Mouse (Mus musculus) frontal cortex, postnatal 10 days (tissue): Measurements from ENCODE around the gene Atp5s.

Experiments used
- DNase-seq, 2 experiments: peaks; one replicate each; pipeline ENCODE4 v3.0.0; 2022; ENCODE audit warnings: low spot score in 2 of 2, mixed read lengths in 1 of 2

The Atp5s gene

GRCm38 (mm10) chr12:69724711-69725460, at the start of gene Atp5s, which contains the start of gene L2hgdh:
Atp5s (plus strand) TSS chr12:69724950.
L2hgdh (minus strand) TSS chr12:69724873.
- DNase-seq = peak; percentile 89 to 94

DNA sequence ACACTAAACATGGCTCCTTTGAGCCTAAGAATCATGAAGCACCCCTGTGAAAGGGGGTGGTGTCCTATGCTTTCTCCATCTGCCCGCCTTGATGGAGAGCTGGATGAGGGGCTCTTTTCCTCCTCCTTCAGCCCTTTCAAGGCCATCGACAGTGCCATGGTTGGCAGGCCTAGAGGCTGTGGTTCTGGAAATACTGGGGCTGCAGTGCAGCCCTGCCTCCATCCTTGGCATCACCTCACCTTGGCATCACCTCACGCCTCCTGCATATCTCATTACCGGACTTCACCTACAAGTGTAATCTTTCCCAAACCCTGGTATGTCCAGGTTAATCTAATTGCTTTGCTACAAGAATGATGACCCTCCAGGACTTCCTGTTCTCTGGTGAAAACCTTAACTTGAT, 48.6 kb upstream of the Atp5s start:
- no peak for DNase-seq

GRCm38 (mm10) chr12:69680635-69681565, 43.9 kb upstream of the Atp5s start:
- DNase-seq = peak in 1 of 2 experiments; percentile 26

DNA sequence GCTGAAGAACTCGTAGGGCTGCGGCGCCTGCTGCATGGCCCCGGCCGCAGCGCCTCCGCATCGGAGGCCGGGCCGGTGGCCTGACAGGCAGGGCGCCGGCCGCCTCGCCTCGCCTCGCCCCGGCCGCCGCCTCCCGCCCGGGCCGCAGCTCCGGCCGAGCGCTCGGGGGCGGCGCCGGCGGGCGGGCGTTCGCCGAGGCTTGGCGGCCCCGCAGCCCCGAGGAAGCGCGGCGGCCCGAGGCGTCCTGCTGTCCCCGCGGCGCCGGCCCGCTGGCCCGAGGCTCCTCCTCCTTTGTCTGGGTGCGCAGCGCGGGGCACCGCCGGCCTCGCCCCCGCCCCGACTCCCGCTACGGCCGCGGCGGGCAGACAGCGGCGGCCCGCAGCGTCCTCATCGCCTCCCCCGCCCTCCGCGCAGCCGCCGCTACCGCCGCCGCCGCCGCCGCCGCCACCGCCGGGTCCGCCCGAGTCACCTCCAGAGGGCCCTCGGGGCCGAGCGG, 43.1 kb upstream of the Atp5s start, which contains the start of gene Sos2:
Sos2 (minus strand) TSS at position 287 of the 496 bp plus-strand sequence.
- peak; percentile 23 to 45 for DNase-seq

GRCm38 (mm10) chr12:69682065-69682787, 42.5 kb upstream of the Atp5s start:
- DNase-seq = peak; percentile 73 to 76

GRCm38 (mm10) chr12:69682788-69683419, 41.8 kb upstream of the Atp5s start:
- DNase-seq = no peak

GRCm38 (mm10) chr12:69683537-69683936, 41.2 kb upstream of the Atp5s start:
- peak; percentile 40 to 46 for DNase-seq

DNA sequence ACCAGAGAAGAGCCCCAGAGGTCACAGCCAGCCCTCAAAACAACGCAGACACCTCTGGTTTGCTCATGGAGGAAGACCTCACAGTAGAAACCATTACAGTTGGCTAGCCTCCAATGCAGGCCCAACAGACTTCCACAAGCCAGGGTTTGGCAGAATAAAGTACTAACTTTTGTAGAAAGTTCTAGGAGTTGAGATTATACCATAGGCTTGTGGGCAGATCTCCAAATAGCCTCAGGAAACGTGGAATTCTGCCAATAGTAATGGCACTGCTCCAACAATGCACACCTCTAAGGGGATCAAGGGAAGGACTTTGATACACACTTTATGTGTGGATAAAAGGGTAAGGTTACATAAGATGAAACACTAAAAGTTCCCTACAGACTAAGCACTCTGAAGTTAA, 36.4 kb upstream of the Atp5s start:
- no peak for DNase-seq

DNA sequence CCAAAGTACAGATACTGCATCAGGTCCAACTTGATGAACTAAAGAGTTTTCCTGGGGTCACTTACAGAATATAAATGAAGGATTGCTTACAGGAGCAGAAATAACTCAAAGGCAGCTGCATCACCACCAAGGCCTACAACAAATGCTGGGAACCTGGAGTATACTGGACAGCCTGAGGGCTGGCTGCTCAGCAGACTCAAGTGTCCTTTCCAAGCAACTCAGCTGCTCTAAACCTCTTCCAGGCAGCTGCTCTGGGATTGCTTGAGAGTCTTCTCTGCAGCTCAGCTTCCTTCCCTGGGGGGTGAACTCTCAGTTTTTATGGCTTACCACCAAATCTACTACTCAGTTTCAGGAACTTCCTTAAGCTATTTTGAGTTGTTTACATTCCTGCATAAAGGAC, 35.7 kb upstream of the Atp5s start:
- no peak for DNase-seq

- no peak for DNase-seq
These were observed 34.0 kb upstream of the Atp5s start for GRCm38 (mm10) chr12:69690714-69691113.

DNA sequence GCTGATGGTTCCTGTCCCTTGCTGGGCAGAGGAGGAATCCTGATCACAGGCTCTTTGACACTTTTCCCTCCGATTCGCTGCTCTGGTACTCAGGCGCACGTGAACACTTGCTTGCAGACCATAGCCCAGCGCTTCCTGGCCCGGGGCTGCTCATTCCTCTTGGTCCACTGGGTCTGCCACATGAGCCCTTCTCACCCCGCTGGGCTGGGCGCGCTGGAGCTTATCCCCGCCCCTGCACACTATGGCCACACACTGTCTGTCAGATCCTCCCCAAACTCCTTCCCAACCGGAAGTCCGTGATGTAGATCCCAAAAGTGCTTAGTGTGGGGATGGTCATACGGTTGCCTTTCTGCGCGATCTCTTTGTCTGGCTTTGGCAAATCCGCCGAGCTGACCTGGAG, 31.3 kb upstream of the Atp5s start:
- DNase-seq = no peak

GRCm38 (mm10) chr12:69696746-69697145, 28.0 kb upstream of the Atp5s start:
- peak in 1 of 2 experiments; percentile 20 for DNase-seq

DNA sequence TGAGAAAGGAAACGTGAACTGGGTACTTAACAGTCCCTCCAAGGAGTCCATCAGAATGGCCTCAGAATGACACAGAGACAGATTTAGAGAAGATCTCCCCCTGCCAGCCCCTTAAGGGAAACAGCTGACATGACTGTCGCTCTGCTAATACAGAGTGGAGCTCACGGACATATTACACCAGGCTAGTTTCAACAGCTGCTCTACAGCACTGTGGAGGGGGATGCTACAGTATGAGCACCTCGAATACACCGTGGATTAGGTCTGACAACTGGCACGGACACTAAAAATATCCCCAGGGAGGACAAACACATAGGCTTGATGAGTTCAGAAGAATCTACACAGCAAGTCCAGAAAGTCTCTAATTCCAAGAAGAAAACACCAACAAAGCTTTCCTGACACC, 26.4 kb upstream of the Atp5s start:
- no peak for DNase-seq

- DNase-seq = no peak
These were observed 19.8 kb upstream of the Atp5s start for GRCm38 (mm10) chr12:69704799-69705458.

GRCm38 (mm10) chr12:69713628-69714027, 11.1 kb upstream of the Atp5s start:
- no peak for DNase-seq

DNA sequence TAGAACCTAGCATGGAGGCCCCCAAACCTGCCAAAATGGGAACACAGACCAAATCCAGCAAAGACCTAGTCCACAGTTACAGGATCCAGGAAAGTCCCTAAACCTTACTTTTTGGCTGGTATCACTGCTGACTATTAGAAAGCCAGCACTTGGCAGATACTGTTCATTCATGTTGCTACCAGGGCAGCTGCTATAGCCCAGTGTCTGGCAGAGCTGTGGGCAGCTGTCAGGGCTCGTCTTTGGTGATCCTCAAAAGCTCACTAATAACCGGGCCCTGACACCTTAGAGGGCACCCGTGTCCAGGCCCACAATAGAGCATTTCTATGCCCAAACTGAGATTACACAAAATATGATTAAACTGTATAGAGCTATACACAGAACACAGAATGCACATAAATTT, 1.9 kb upstream of the Atp5s start:
- no peak for DNase-seq

GRCm38 (mm10) chr12:69723376-69723775, 1.4 kb upstream of the Atp5s start:
- no peak for DNase-seq

- no peak for DNase-seq
These were observed 586 bp upstream of the Atp5s start for GRCm38 (mm10) chr12:69724018-69724710.

DNA sequence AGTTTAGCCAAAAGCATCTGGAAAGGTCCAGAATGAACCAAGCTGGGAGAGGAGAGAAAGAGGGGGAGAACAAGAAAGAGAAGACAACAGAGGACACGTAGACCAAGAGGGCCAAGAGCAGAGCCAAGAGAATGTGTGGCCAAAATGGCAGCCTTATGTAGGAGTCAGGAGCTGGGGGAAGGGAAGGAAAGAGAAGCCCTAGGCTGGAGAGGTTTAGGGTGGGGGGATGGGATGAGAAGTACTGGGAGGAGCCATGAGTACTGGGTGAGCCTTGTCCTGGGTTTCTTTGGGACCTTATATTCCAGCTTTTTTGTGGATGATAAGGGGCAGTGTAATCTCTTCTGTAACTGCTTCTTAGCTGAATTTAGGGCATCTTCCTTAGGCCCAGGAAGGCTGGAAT, 4.5 kb downstream of the Atp5s start:
- no peak for DNase-seq

DNA sequence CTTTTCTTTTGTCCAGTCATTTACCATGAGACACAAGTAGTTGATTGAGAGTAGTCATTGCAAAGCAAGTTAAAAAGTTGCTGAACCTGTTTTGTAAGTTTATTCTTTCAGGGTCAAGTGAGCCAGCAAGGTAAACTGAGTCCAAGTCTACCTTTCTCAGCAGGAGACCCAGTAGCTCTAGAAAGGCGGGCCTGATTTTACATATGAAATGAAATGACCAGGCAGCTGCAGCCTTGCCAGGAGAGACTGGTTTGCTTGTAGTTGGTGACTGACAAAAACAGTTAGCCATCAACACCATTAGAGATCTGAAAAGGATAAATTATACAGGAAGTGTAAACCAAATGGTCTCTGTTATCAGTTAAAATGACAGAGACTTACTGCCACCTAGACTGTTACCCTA, 5.6 kb downstream of the Atp5s start:
- no peak for DNase-seq
